ENCODE assay signal across 25 mouse cellular contexts in the genomic region with DNA sequence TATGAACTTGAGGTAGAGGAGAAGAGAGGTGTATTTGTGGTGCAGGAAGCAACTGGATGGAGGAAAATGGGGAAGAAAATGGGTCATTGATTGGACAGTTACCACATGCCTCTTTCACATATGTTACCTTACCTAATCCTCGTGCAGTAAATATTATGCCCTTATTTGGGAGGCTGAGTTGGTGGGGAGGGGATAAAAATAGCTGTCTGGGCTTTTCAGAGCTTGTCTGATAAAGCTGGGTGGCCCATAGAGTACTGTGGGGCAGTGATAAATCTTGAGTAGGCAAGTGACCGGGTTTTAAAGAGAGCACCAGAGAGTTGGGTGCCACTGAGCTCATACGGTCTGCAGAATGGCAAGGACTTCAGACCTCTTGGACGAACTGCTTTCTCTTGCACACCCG. TPM values are rescaled to one million over a fixed set of nuclear protein-coding genes. Genes with fewer than 3 reads are reported as not detected.
A peak's percentile ranks its signal among the peaks of the same experiment; 100 is the strongest.
DNase-seq lines count a peak whose midpoint lies in the region; ATAC-seq and TF ChIP-seq lines count a peak whose summit lies in the region.
"Had no signal": no experiment of that assay in that cellular context is flagged by ENCODE, and none has a peak within 500 bp of the region (broad histone marks: within the 10 kb centered on the region; RNA-seq: fewer than 3 reads in every experiment).

No protein-coding gene starts in this region.

- intact Hi-C loops in heart, adult 2 months (cut with DNase I) = no loop called here

- no peak for ATAC-seq in heart, embryonic 14.5 days (ENCODE audit: insufficient number of reproducible peaks, insufficient read depth, low FRiP score, low read depth)
- ATAC-seq in liver, embryonic 12.5 days = 0 out of 2 replicates have a peak, but pooled peaks have one; percentile 9
- ATAC-seq: forebrain, embryonic 16.5 days; inflammation-experienced regulatory T-cells, adult 6 months; midbrain, embryonic 13.5 days had no signal

- H3K27ac ChIP-seq in heart, embryonic 14.5 days (replicated peaks in 1 of 2; ENCODE audit: control insufficient read depth in 1 of 2, insufficient read depth in 1 of 2, low read depth in 2 of 2, low read length in 2 of 2) = peak overlapping the region; percentile 74 to 76
- no peak overlapping the region for H3K27ac ChIP-seq in heart, adult 2 months
- H3K27ac ChIP-seq in liver, embryonic 12.5 days = no peak overlapping the region
- H3K27ac ChIP-seq: gastrocnemius, adult 2 months; hindbrain, embryonic 10.5 days; hindbrain, embryonic 15.5 days; layer of hippocampus, adult 2 months; left cerebral cortex, adult 2 months; limb, embryonic 12.5 days; liver, embryonic 13.5 days; midbrain, embryonic 13.5 days had no signal

- H3K4me3 ChIP-seq in heart, embryonic 14.5 days (ENCODE audit: control insufficient read depth in 1 of 2, insufficient read depth in 1 of 2, low read depth in 1 of 2, low read length in 2 of 2) = no peak overlapping the region
- no peak overlapping the region for H3K4me3 ChIP-seq in heart, adult 2 months
- no peak overlapping the region for H3K4me3 ChIP-seq in liver, embryonic 12.5 days
- H3K4me3 ChIP-seq in megakaryocyte, embryonic 14.5 days (replicated peaks) = peak overlapping the region; percentile 90
- H3K4me3 ChIP-seq: erythroblast, embryonic 14.5 days; gastrocnemius, adult 2 months; hindbrain, embryonic 10.5 days; hindbrain, embryonic 15.5 days; layer of hippocampus, adult 2 months; left cerebral cortex, adult 2 months; limb, embryonic 12.5 days; liver, embryonic 13.5 days; midbrain, embryonic 13.5 days had no signal

- no peak overlapping the region for H3K9ac ChIP-seq in heart, embryonic 14.5 days (ENCODE audit: low read length)
- H3K9ac ChIP-seq in heart, adult 2 months (ENCODE audit: low read depth, low read length) = no peak overlapping the region
- no peak overlapping the region for H3K9ac ChIP-seq in liver, embryonic 12.5 days
- H3K9ac ChIP-seq: hindbrain, embryonic 15.5 days; limb, embryonic 12.5 days; liver, embryonic 13.5 days; lung, embryonic 14.5 days; midbrain, embryonic 13.5 days had no signal

- H3K36me3 ChIP-seq in heart, embryonic 14.5 days (ENCODE audit: control insufficient read depth, insufficient read depth, low read length) = no peaks in the 10 kb centered on the region
- H3K36me3 ChIP-seq in heart, adult 2 months (ENCODE audit: control insufficient read depth, insufficient read depth, low read length) = no peaks in the 10 kb centered on the region
- no peaks in the 10 kb centered on the region for H3K36me3 ChIP-seq in liver, embryonic 12.5 days
- peaks cover 97% of the 10 kb centered on the region for H3K36me3 ChIP-seq in megakaryocyte, embryonic 14.5 days (replicated peaks; ENCODE audit: low read length)
- H3K36me3 ChIP-seq: hindbrain, embryonic 10.5 days; hindbrain, embryonic 15.5 days; limb, embryonic 12.5 days; liver, embryonic 13.5 days; midbrain, embryonic 13.5 days had no signal

- H3K79me2 ChIP-seq in heart, adult 2 months (replicated peaks; ENCODE audit: control insufficient read depth, insufficient read depth, low read length) = no peaks in the 10 kb centered on the region

- no peaks in the 10 kb centered on the region for H3K27me3 ChIP-seq in heart, embryonic 14.5 days (ENCODE audit: control insufficient read depth, insufficient read depth, low read length)
- H3K27me3 ChIP-seq in heart, adult 2 months (ENCODE audit: control insufficient read depth, insufficient read depth, low read length) = no peaks in the 10 kb centered on the region
- H3K27me3 ChIP-seq in liver, embryonic 12.5 days (replicated peaks) = peaks cover 39% of the 10 kb centered on the region
- H3K27me3 ChIP-seq in megakaryocyte, embryonic 14.5 days (replicated peaks) = no peaks in the 10 kb centered on the region

- DNase-seq in heart, adult 2 months = no peak
- no peak for DNase-seq in liver
- DNase-seq in thymus, postnatal 4 days = no peak
- DNase-seq in gastrocnemius, adult 8-10 months (ENCODE audit: low spot score in 2 of 2) = no peak
- DNase-seq: B cell, adult 2 months; cerebellum, adult 18-20 months; cerebellum, postnatal 10 days; gastrocnemius, adult 2 months; kidney, adult 11 months; kidney, postnatal 36 days; liver, embryonic 13.5 days; lung, embryonic 14.5 days; lung, postnatal 14 days had no signal

- WGBS in heart, embryonic 14.5 days = 16% methylated on average over 5 of the region's 5 CpGs
- WGBS in heart, adult 2 months = 63% methylated on average over 5 of the region's 5 CpGs
- WGBS in liver, embryonic 12.5 days (ENCODE audit: insufficient replicate concordance) = 32% methylated on average over 5 of the region's 5 CpGs

- peaks cover 19 to 29% of the 10 kb centered on the region in 2 experiments for H3K4me1 ChIP-seq in heart, embryonic 14.5 days (ENCODE audit: control insufficient read depth in 2 of 2, insufficient read depth in 2 of 2, low read length in 2 of 2)
- H3K4me1 ChIP-seq in heart, adult 2 months (ENCODE audit: control insufficient read depth, insufficient read depth, low read length) = no peaks in the 10 kb centered on the region
- H3K4me1 ChIP-seq in liver, embryonic 12.5 days = peaks cover 65% of the 10 kb centered on the region
- H3K4me1 ChIP-seq in megakaryocyte, embryonic 14.5 days = peaks cover 97% of the 10 kb centered on the region
- H3K4me1 ChIP-seq: limb, embryonic 12.5 days had no signal

- no peaks in the 10 kb centered on the region for H3K9me3 ChIP-seq in heart, embryonic 14.5 days (ENCODE audit: control insufficient read depth, low read length)
- H3K9me3 ChIP-seq in liver, embryonic 12.5 days (replicated peaks) = no peaks in the 10 kb centered on the region
- H3K9me3 ChIP-seq in megakaryocyte, embryonic 14.5 days = no peaks in the 10 kb centered on the region
- H3K9me3 ChIP-seq: hindbrain, embryonic 10.5 days; hindbrain, embryonic 15.5 days; limb, embryonic 12.5 days; liver, embryonic 13.5 days; midbrain, embryonic 13.5 days had no signal

- TF ChIP-seq POLR2A in heart, adult 2 months (IDR thresholded peaks at IDR 0.05; ENCODE audit: insufficient read depth, low read depth, low read length) = no peak

- no peak for TF ChIP-seq CTCF in heart, adult 2 months (IDR thresholded peaks at IDR 0.05)

- TF ChIP-seq EP300 in heart, adult 2 months (IDR thresholded peaks at IDR 0.05; ENCODE audit: insufficient read depth, low read depth, low read length) = no peak

- peak overlapping the region; percentile 34 for H3K4me2 ChIP-seq in heart, embryonic 14.5 days (ENCODE audit: low read length)
- H3K4me2 ChIP-seq in liver, embryonic 12.5 days = no peak overlapping the region
- H3K4me2 ChIP-seq: hindbrain, embryonic 15.5 days; limb, embryonic 12.5 days; liver, embryonic 13.5 days; lung, embryonic 14.5 days; midbrain, embryonic 13.5 days had no signal

RNA-seq across cellular contexts. Expression of a gene that starts 8.4 kb away (rescaled TPM):
- polyA plus RNA-seq in heart, embryonic 14.5 days (2014; fragmentation: Nextera tagmentation; extraction: Ambion mirVana) = 1.7 and 1.8 TPM in 2 replicates
- total RNA-seq in heart, adult 2 months (2021) = 1 to 10 TPM; 2.3 to 8.1 TPM
- polyA plus RNA-seq in heart, adult 2 months (2012; rRNA removed) = 2.7 and 3.6 TPM in 2 replicates
- 33.1 and 36.4 TPM in 2 replicates for polyA plus RNA-seq in liver, embryonic 12.5 days (2016; fragmentation: Nextera tagmentation; extraction: Ambion mirVana)
- polyA plus RNA-seq in megakaryocyte, embryonic 14.5 days (2012; ENCODE audit: insufficient read depth, low replicate concordance) = 123 and 181 TPM in 2 replicates
- total RNA-seq in gastrocnemius, adult 8-10 months (2022) = under 1 TPM; 0.36 to 0.70 (median 0.54) TPM

Comparison
In these comparisons a context has a peak if more than half of its experiments do, and no peak if none do; other contexts are left out.
1. H3K27ac ChIP-seq: peak in heart, embryonic 14.5 days (2 of 2); none in heart, adult 2 months (single experiment) and liver, embryonic 12.5 days (single experiment).